Mouse (Mus musculus): ENCODE measurements around the gene Dido1.

- TF ChIP-seq CHD2 (IDR thresholded peaks at IDR 0.05; ENCODE audit: low read depth, low read length), result no peak
- peak; percentile 85 for TF ChIP-seq ZNF384 (IDR thresholded peaks at IDR 0.05; ENCODE audit: low read depth, low read length)
Observed at GRCm38 (mm10) chr2:180745248-180745927, 35.6 kb upstream of the Dido1 start.

All from ES-E14 (cell line).